Mouse (Mus musculus): ENCODE measurements around the gene Srpx2. TPM values are rescaled to one million over a fixed set of nuclear protein-coding genes. Genes with fewer than 3 reads are reported as not detected.

The Srpx2 gene
- 1.0 and 1.4 TPM in 2 replicates for polyA plus RNA-seq (2014; fragmentation: Nextera tagmentation; extraction: Ambion mirVana)

- Histone ChIP-seq H3K9me3 (ENCODE audit: control insufficient read depth, low read length) (no peaks in the 10 kb centered on the region), H3K9ac (ENCODE audit: low read depth, low read length) (no peak within 1 kb of the TSS), H3K4me2 (replicated peaks; ENCODE audit: low read depth, low read length) (no peak within 1 kb of the TSS), H3K36me3 (ENCODE audit: control insufficient read depth, insufficient read depth, low read length) (no peaks in the 10 kb centered on the region), H3K27me3 (ENCODE audit: control insufficient read depth, insufficient read depth, low read length) (peaks cover 2% of the 10 kb centered on the region; the same call in 1 of the 2 replicates), H3K4me3 (ENCODE audit: low read depth, low read length) (no peak within 1 kb of the TSS), H3K27ac (ENCODE audit: low read depth, low read length) (no peak within 1 kb of the TSS), H3K4me1 (replicated peaks; ENCODE audit: control insufficient read depth, insufficient read depth, low read length) (no peaks in the 10 kb centered on the region)
- WGBS: 49% methylated on average over 3 of the region's 3 CpGs
- no peak for ATAC-seq (ENCODE audit: low FRiP score)
- DNase-seq (ENCODE audit: low spot score): no peak
These were observed at the start of gene Srpx2 for GRCm38 (mm10) chrX:133908261-133908660. Gene Srpx2, plus strand, starts transcription at chrX:133908426.

- H3K27ac ChIP-seq (ENCODE audit: low read depth, low read length): no peak overlapping the region
- H3K4me3 ChIP-seq (ENCODE audit: low read depth, low read length): no peak overlapping the region
- 88% methylated on average over 6 of the region's 6 CpGs for WGBS
- H3K4me1 ChIP-seq (replicated peaks; ENCODE audit: control insufficient read depth, insufficient read depth, low read length): no peaks in the 10 kb centered on the region
- no peaks in the 10 kb centered on the region for H3K36me3 ChIP-seq (ENCODE audit: control insufficient read depth, insufficient read depth, low read length)
- no peak overlapping the region for H3K4me2 ChIP-seq (replicated peaks; ENCODE audit: low read depth, low read length)
- H3K9ac ChIP-seq (ENCODE audit: low read depth, low read length): no peak overlapping the region
- H3K27me3 ChIP-seq (ENCODE audit: control insufficient read depth, insufficient read depth, low read length): no peaks in the 10 kb centered on the region
- ATAC-seq (ENCODE audit: low FRiP score) (no peak), DNase-seq (ENCODE audit: low spot score) (no peak)
- H3K9me3 ChIP-seq (ENCODE audit: control insufficient read depth, low read length): no peaks in the 10 kb centered on the region
These were observed 38.5 kb upstream of the Srpx2 start for GRCm38 (mm10) chrX:133869743-133870142.

GRCm38 (mm10) chrX:133887308-133887707, 20.9 kb upstream of the Srpx2 start:
- ATAC-seq (ENCODE audit: low FRiP score) (no peak), DNase-seq (ENCODE audit: low spot score) (no peak)
- Histone ChIP-seq H3K9ac (ENCODE audit: low read depth, low read length) (no peak overlapping the region), H3K9me3 (ENCODE audit: control insufficient read depth, low read length) (no peaks in the 10 kb centered on the region), H3K4me2 (replicated peaks; ENCODE audit: low read depth, low read length) (no peak overlapping the region), H3K4me3 (ENCODE audit: low read depth, low read length) (no peak overlapping the region), H3K4me1 (replicated peaks; ENCODE audit: control insufficient read depth, insufficient read depth, low read length) (no peaks in the 10 kb centered on the region), H3K27ac (ENCODE audit: low read depth, low read length) (no peak overlapping the region), H3K36me3 (ENCODE audit: control insufficient read depth, insufficient read depth, low read length) (no peaks in the 10 kb centered on the region), H3K27me3 (ENCODE audit: control insufficient read depth, insufficient read depth, low read length) (no peaks in the 10 kb centered on the region)
- WGBS: 96% methylated on average over 3 of the region's 3 CpGs

GRCm38 (mm10) chrX:133888111-133888510, 20.1 kb upstream of the Srpx2 start:
- no peak overlapping the region for H3K4me2 ChIP-seq (replicated peaks; ENCODE audit: low read depth, low read length)
- no peak overlapping the region for H3K27ac ChIP-seq (ENCODE audit: low read depth, low read length)
- H3K36me3 ChIP-seq (ENCODE audit: control insufficient read depth, insufficient read depth, low read length): no peaks in the 10 kb centered on the region
- no peaks in the 10 kb centered on the region for H3K27me3 ChIP-seq (ENCODE audit: control insufficient read depth, insufficient read depth, low read length)
- H3K4me3 ChIP-seq (ENCODE audit: low read depth, low read length): no peak overlapping the region
- WGBS: 93% methylated on average over 5 of the region's 5 CpGs
- no peaks in the 10 kb centered on the region for H3K4me1 ChIP-seq (replicated peaks; ENCODE audit: control insufficient read depth, insufficient read depth, low read length)
- ATAC-seq (ENCODE audit: low FRiP score) (no peak), DNase-seq (ENCODE audit: low spot score) (no peak)
- no peak overlapping the region for H3K9ac ChIP-seq (ENCODE audit: low read depth, low read length)
- no peaks in the 10 kb centered on the region for H3K9me3 ChIP-seq (ENCODE audit: control insufficient read depth, low read length)

- Histone ChIP-seq H3K4me2 (replicated peaks; ENCODE audit: low read depth, low read length) (peak within 1 kb of the TSS; percentile 43), H3K27me3 (ENCODE audit: control insufficient read depth, insufficient read depth, low read length) (no peaks in the 10 kb centered on the region), H3K27ac (ENCODE audit: low read depth, low read length) (peak within 1 kb of the TSS; percentile 53; the same call in 1 of the 2 replicates), H3K9ac (ENCODE audit: low read depth, low read length) (peak within 1 kb of the TSS; percentile 75), H3K36me3 (ENCODE audit: control insufficient read depth, insufficient read depth, low read length) (no peaks in the 10 kb centered on the region), H3K9me3 (ENCODE audit: control insufficient read depth, low read length) (no peaks in the 10 kb centered on the region), H3K4me3 (ENCODE audit: low read depth, low read length) (peak within 1 kb of the TSS; percentile 43), H3K4me1 (replicated peaks; ENCODE audit: control insufficient read depth, insufficient read depth, low read length) (no peaks in the 10 kb centered on the region)
- DNase-seq (ENCODE audit: low spot score) (peak; percentile 87), ATAC-seq (ENCODE audit: low FRiP score) (peak; percentile 98)
- 16% methylated on average over 33 of the region's 33 CpGs for WGBS
These were observed 10.1 kb upstream of the Srpx2 start, which contains the start of gene Tspan6 for GRCm38 (mm10) chrX:133898014-133898542. Gene Tspan6, minus strand, starts transcription at chrX:133898429.

GRCm38 (mm10) chrX:133911397-133912103, 3.3 kb downstream of the Srpx2 start:
- 38% methylated on average over 10 of the region's 10 CpGs for WGBS
- H3K36me3 ChIP-seq (ENCODE audit: control insufficient read depth, insufficient read depth, low read length): no peaks in the 10 kb centered on the region

GRCm38 (mm10) chrX:133913006-133913405, 4.8 kb downstream of the Srpx2 start:
- no peaks in the 10 kb centered on the region for H3K4me1 ChIP-seq (replicated peaks; ENCODE audit: control insufficient read depth, insufficient read depth, low read length)
- H3K9me3 ChIP-seq (ENCODE audit: control insufficient read depth, low read length): no peaks in the 10 kb centered on the region
- H3K4me2 ChIP-seq (replicated peaks; ENCODE audit: low read depth, low read length): no peak overlapping the region
- H3K9ac ChIP-seq (ENCODE audit: low read depth, low read length): no peak overlapping the region
- no peak overlapping the region for H3K4me3 ChIP-seq (ENCODE audit: low read depth, low read length)
- ATAC-seq (ENCODE audit: low FRiP score): no peak
- no peaks in the 10 kb centered on the region for H3K36me3 ChIP-seq (ENCODE audit: control insufficient read depth, insufficient read depth, low read length)
- 87% methylated on average over 3 of the region's 3 CpGs for WGBS
- H3K27me3 ChIP-seq (ENCODE audit: control insufficient read depth, insufficient read depth, low read length): peaks cover 2% of the 10 kb centered on the region; the same call in 1 of the 2 replicates
- no peak for DNase-seq (ENCODE audit: low spot score)
- H3K27ac ChIP-seq (ENCODE audit: low read depth, low read length): no peak overlapping the region

More at GRCm38 (mm10) chrX:133911397-133912103, 3.3 kb downstream of the Srpx2 start:
- Histone ChIP-seq H3K4me3 (ENCODE audit: low read depth, low read length) (no peak overlapping the region), H3K9me3 (ENCODE audit: control insufficient read depth, low read length) (no peaks in the 10 kb centered on the region), H3K27me3 (ENCODE audit: control insufficient read depth, insufficient read depth, low read length) (peaks cover 2% of the 10 kb centered on the region; the same call in 1 of the 2 replicates), H3K27ac (ENCODE audit: low read depth, low read length) (no peak overlapping the region), H3K9ac (ENCODE audit: low read depth, low read length) (no peak overlapping the region), H3K4me2 (replicated peaks; ENCODE audit: low read depth, low read length) (no peak overlapping the region), H3K4me1 (replicated peaks; ENCODE audit: control insufficient read depth, insufficient read depth, low read length) (no peaks in the 10 kb centered on the region)
- ATAC-seq (ENCODE audit: low FRiP score): no peak
- DNase-seq (ENCODE audit: low spot score): no peak

- Histone ChIP-seq H3K4me2 (replicated peaks; ENCODE audit: low read depth, low read length) (no peak overlapping the region), H3K9me3 (ENCODE audit: control insufficient read depth, low read length) (no peaks in the 10 kb centered on the region), H3K36me3 (ENCODE audit: control insufficient read depth, insufficient read depth, low read length) (no peaks in the 10 kb centered on the region), H3K4me3 (ENCODE audit: low read depth, low read length) (no peak overlapping the region), H3K27me3 (ENCODE audit: control insufficient read depth, insufficient read depth, low read length) (peaks cover 2% of the 10 kb centered on the region; the same call in 1 of the 2 replicates), H3K9ac (ENCODE audit: low read depth, low read length) (no peak overlapping the region), H3K4me1 (replicated peaks; ENCODE audit: control insufficient read depth, insufficient read depth, low read length) (no peaks in the 10 kb centered on the region), H3K27ac (ENCODE audit: low read depth, low read length) (no peak overlapping the region)
- 55% methylated on average over 7 of the region's 7 CpGs for WGBS
- DNase-seq (ENCODE audit: low spot score) (no peak), ATAC-seq (ENCODE audit: low FRiP score) (no peak)
These were observed 6.0 kb downstream of the Srpx2 start for GRCm38 (mm10) chrX:133914219-133914618.

GRCm38 (mm10) chrX:133921187-133921586, 13.0 kb downstream of the Srpx2 start:
- Histone ChIP-seq H3K27ac (ENCODE audit: low read depth, low read length) (no peak overlapping the region), H3K36me3 (ENCODE audit: control insufficient read depth, insufficient read depth, low read length) (no peaks in the 10 kb centered on the region), H3K27me3 (ENCODE audit: control insufficient read depth, insufficient read depth, low read length) (no peaks in the 10 kb centered on the region), H3K4me3 (ENCODE audit: low read depth, low read length) (no peak overlapping the region), H3K9ac (ENCODE audit: low read depth, low read length) (no peak overlapping the region), H3K9me3 (ENCODE audit: control insufficient read depth, low read length) (no peaks in the 10 kb centered on the region), H3K4me1 (replicated peaks; ENCODE audit: control insufficient read depth, insufficient read depth, low read length) (no peaks in the 10 kb centered on the region), H3K4me2 (replicated peaks; ENCODE audit: low read depth, low read length) (no peak overlapping the region)
- DNase-seq (ENCODE audit: low spot score) (no peak), ATAC-seq (ENCODE audit: low FRiP score) (no peak)
- WGBS: 74% methylated on average over 4 of the region's 4 CpGs

All from hindbrain, embryonic 11.5 days (tissue).